Mouse (Mus musculus) heart, postnatal 4 days (tissue): ENCODE data around the gene Gne. TPM values are rescaled to one million over a fixed set of nuclear protein-coding genes. Genes with fewer than 3 reads are reported as not detected.
A peak's percentile ranks its signal among the peaks of the same experiment; 100 is the strongest.

Experiments used
- DNase-seq: peaks from one replicate; pipeline ENCODE4 v3.0.0; 2021
- total RNA-seq, 2 experiments: library from RNA; stranded (reverse); gene quantifications; 2 replicates each; pipeline ENCODE4 v1.2.3; 2021

The Gne gene
- total RNA-seq, 2 experiments from 2014 or later = 46.6 to 49.7 TPM

- no peak for DNase-seq
These were observed 61.2 kb downstream of the Gne start for GRCm38 (mm10) chr4:44022766-44023165.

GRCm38 (mm10) chr4:44022323-44022722 is 61.7 kb downstream of the Gne start:
- DNase-seq = no peak

- no peak for DNase-seq
These were observed 67.2 kb downstream of the Gne start for GRCm38 (mm10) chr4:44016791-44017190.

- no peak for DNase-seq
These were observed 67.9 kb downstream of the Gne start for GRCm38 (mm10) chr4:44016071-44016470.

- DNase-seq = no peak
These were observed 70.4 kb downstream of the Gne start for GRCm38 (mm10) chr4:44013391-44014070.

- peak; percentile 92 for DNase-seq
These were observed 71.3 kb downstream of the Gne start for GRCm38 (mm10) chr4:44012376-44013367.

- DNase-seq = no peak
These were observed 72.2 kb downstream of the Gne start for GRCm38 (mm10) chr4:44011799-44012198.

GRCm38 (mm10) chr4:44010893-44011292 is 73.1 kb downstream of the Gne start:
- no peak for DNase-seq

- DNase-seq = no peak
These were observed 73.8 kb downstream of the Gne start for GRCm38 (mm10) chr4:44010176-44010575.

GRCm38 (mm10) chr4:44004623-44005409 is 79.2 kb downstream of the Gne start:
- DNase-seq = no peak

GRCm38 (mm10) chr4:44004126-44004525 is 79.9 kb downstream of the Gne start, which contains the start of gene Clta:
Gene Clta, plus strand, starts transcription at chr4:44004452.
- no peak for DNase-seq

GRCm38 (mm10) chr4:44003622-44004021 is 80.4 kb downstream of the Gne start:
- no peak for DNase-seq

- DNase-seq = no peak
These were observed 89.6 kb downstream of the Gne start for GRCm38 (mm10) chr4:43994342-43994741.

GRCm38 (mm10) chr4:43993072-43993471 is 90.9 kb downstream of the Gne start:
- DNase-seq = no peak

- DNase-seq = no peak
These were observed 95.0 kb downstream of the Gne start for GRCm38 (mm10) chr4:43988976-43989375.

GRCm38 (mm10) chr4:43984326-43984725 is 99.7 kb downstream of the Gne start:
- no peak for DNase-seq

Other genes with a start within 250 kb of the Gne start
- not detected for gene Olfr157, start 244.0 kb downstream of the Gne start, total RNA-seq
- not detected for gene Olfr155, start 232.6 kb downstream of the Gne start, total RNA-seq
- gene Reck, start 208.6 kb downstream of the Gne start, total RNA-seq = 10 to 100 TPM; 11.7 to 11.9 TPM
- gene Glipr2, start 126.8 kb downstream of the Gne start, total RNA-seq = 10 to 100 TPM; 31.0 to 32.9 TPM
- gene Ccin, start 100.7 kb downstream of the Gne start, total RNA-seq = under 1 TPM; 0.26 to 0.47 TPM
- 100 to 1,000 TPM; 108 TPM for gene Clta, start 79.7 kb downstream of the Gne start, total RNA-seq
- 10 to 100 TPM; 56.5 to 57.8 TPM for gene Rnf38, start 149.6 kb upstream of the Gne start, total RNA-seq
- gene Melk, start 216.7 kb upstream of the Gne start, total RNA-seq = 10 to 100 TPM; 14.6 to 15.0 TPM